Mouse (Mus musculus): ENCODE data around the gene Ubl7.

Ubl7 gene

DNA sequence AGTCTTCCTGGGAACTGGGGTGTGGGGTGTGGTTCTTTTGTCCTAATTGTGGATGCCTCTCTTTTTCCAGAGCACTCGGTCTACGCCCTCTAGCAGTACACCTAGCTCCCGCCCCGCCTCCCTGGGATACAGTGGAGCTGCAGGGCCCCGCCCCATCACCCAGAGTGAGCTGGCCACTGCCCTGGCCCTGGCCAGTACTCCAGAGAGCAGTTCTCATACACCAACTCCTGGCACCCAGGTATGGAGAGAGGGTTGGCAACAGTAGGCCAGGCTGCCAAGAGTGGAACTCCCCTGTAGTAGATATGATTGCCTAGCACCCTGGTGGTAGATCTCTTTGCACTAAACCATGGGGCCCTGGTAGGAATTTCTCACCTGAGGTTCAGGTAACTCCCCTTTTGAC, 11.6 kb downstream of the Ubl7 start:
- DNase-seq: peak; percentile 65

DNA sequence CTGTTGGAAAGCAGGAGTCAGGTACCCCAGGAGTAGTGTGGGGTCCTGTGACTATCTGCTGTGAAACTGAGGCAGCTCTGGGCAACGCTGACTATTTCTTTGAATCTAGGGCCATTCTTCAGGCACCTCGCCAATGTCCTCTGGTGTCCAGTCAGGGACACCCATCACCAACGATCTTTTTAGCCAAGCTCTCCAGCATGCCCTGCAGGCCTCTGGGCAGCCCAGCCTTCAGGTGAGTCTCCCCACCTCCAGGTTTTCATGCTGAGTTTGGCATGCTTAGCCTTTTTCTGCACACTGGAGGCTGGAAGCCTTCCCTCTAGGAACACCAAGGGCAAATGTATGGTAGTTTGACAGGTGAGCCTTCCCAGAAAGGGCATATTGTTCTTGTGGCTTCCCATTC, 12.3 kb downstream of the Ubl7 start:
- DNase-seq: peak; percentile 50

- no peak for DNase-seq
Observed at GRCm38 (mm10) chr9:57931166-57931767, 20.5 kb downstream of the Ubl7 start.

DNA sequence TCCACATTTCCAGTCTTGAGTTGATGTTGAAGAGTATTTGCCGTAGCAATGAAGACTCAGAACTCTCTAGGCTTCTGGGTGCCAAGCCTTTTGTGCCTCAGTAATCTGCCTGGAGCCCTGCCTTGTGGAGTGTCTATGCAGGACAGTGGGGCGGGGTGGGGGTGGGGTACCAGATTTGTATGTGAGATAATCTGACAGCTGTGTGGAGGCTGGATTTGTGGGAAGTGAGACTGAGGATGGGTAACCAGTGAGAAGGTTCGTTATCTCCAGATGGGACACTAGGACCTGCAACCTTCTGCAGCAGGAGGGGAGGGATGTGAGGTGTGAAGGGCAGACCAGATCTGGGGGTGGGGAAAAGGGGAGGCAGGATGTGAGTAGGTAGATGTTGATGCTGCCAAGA, 21.5 kb downstream of the Ubl7 start:
- DNase-seq: no peak

- DNase-seq: peak; percentile 94
Observed at GRCm38 (mm10) chr9:57932831-57933602, 22.2 kb downstream of the Ubl7 start.

- peak; percentile 88 for DNase-seq
Observed at GRCm38 (mm10) chr9:57935683-57936437, 25.1 kb downstream of the Ubl7 start.

DNA sequence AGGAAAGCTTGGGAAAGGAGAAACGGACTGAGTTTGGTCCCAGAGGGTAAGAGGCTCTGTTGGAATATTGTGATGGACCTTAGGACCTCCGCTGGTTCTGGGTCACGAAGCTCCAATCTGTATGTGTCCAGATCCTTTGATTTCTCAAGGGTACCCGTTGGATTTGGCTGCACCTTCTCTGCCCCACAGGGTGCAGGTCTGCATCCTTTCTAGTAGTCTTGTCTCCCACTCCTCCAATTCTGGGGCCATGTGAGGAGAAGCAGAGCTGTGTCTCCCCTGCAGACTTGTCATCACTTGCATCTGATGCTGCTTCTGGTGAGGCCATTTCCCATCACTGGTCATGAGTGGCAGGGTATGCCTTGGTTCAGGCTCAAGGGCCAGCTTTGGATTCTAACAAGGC, 26.4 kb downstream of the Ubl7 start:
- DNase-seq: peak; percentile 54

GRCm38 (mm10) chr9:57937651-57938050, 26.9 kb downstream of the Ubl7 start:
- DNase-seq: peak; percentile 87

- peak; percentile 68 for DNase-seq
Observed at GRCm38 (mm10) chr9:57938225-57939055, 27.7 kb downstream of the Ubl7 start.

- peak; percentile 87 for DNase-seq
Observed at GRCm38 (mm10) chr9:57939431-57940348, 28.9 kb downstream of the Ubl7 start, which contains the start of gene Sema7a. Sema7a (plus strand) TSS chr9:57940112.

GRCm38 (mm10) chr9:57940349-57940794, 29.6 kb downstream of the Ubl7 start:
- peak; percentile 80 for DNase-seq

DNA sequence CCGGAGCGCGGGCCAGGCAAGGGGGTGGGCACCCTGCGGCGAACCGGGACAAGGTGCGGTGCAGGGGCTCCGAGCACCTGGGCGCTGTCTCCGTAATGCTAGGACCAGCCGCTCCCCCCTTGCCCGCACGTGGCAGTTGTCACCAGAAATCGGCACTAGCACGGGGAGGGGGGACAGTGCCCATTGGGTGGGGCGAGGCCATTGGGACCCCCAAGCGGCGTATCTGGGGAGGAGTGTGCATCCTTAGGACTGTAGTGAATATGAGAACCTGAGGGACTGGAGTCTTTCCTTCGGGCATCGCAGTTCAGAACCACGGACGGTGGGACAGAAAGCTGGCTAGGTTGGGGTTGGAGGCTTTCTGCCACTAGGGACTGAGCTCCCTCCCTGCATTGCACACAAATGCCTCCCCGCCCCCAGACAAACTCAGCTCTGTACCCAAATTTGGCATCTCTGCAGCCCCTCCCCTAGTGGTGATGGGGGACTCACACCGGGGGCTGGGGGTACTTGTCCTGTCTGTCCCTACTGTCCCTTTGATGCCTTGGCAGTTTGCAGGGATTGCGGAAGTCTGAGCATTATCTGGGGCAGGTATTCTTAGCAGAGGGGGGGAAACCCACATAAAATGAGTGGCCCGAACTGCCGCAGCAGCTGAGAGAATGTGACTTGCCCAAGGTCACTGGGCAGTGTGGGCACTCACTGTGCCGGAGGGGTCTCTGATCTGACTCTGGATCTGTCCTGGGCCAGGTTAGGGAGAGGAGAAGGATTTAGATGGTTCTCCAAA, 30.3 kb downstream of the Ubl7 start:
- peak; percentile 78 for DNase-seq

GRCm38 (mm10) chr9:57942039-57942438, 31.3 kb downstream of the Ubl7 start:
- peak; percentile 92 for DNase-seq

DNA sequence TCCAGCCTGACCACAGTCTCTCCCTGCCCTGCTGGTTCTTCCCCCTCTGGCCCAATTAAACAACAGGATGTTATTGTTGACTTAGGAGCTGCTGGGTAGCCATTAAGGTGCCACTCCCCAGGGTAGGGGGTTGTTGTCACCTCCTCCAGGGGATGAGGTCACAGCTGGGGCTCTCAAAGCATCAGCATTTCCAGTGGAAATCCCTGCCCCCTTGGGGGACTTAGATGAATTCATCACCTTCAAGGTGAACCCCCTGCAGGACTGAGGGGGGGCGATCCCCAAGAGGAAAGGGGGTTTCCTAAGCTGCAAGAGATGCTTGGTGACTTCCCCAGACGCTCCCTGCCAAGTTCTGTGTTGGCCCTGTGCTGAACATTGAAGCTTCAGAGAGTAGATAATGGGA, 32.3 kb downstream of the Ubl7 start:
- peak; percentile 67 for DNase-seq

DNA sequence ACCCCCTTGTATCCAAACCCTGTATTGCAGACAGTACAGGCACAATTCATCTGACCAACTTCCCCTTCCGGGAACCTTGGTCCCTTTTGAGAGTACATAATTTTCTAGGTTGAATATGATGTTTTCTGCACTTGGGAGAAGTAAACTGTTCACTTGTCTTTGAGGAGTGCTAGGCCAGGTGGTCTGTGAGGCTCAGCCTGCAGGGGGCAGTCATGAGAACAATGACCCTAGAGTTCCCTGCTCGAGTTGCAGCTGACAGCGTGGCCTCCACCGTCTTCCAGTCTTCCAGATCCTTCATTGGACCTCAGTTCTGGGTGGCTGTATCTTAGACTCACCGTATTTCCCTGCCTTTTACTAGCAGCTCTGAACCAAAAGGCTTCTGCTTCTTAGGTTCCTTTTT, 33.8 kb downstream of the Ubl7 start:
- DNase-seq: peak; percentile 68

- no peak for DNase-seq
Observed at GRCm38 (mm10) chr9:57945771-57946616, 35.2 kb downstream of the Ubl7 start.

DNA sequence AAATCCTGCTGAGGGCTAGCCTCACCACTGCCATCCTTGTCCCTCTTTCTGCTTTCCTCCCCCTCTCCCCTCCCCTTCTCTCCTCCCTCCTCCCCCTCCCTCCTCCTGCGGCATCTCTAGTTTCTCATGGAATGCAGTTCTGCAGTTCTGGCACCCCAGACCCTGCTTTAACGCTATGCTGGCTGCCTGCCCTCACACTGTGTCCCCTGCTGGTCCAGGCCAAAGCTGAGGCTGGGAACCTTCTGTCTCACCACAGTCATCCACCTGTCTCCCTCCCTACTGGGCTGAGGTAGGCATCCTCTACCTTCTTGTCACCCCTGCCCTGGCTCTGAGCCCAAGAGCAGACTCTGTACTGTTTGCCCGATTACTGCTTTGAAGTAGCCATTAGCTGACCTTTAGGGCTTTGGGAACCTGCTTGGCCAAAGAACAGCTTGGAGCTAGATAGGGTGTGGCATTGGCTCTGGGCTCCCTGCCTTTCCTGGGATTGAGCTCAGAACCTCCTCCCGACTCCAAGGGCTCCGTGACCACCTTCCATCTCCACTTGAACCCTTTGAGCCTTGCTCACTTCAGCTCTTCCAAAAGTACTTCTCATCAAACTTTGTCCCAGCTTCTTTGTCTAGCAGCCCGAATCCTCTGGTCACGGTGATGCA, 36.7 kb downstream of the Ubl7 start:
- peak; percentile 90 for DNase-seq

GRCm38 (mm10) chr9:57948333-57948931, 37.7 kb downstream of the Ubl7 start:
- DNase-seq: no peak
